Mouse (Mus musculus) intestine, postnatal 0 days (tissue): Measurements from ENCODE around the gene Tmem178. TPM values are rescaled to one million over a fixed set of nuclear protein-coding genes. Genes with fewer than 3 reads are reported as not detected.

Experiments
- ATAC-seq: fragments of 200-750 bp; cut with Nextera tagmentation; 2 replicates; pipeline ENCODE4 v1.8.0; 2017; ENCODE audit warnings: mild to moderate bottlenecking, moderate TSS enrichment, moderate library complexity
- H3K27ac ChIP-seq: fragments of 300-500 bp; sonication (generic); 2 replicates; pipeline ENCODE4 v1.5.1; 2014; ENCODE audit warnings: mild to moderate bottlenecking, low read depth, low read length, moderate library complexity
- H3K27me3 ChIP-seq: fragments of 300-500 bp; sonication (generic); replicated peaks from 2 replicates; pipeline ENCODE4 v1.6.1; 2014; ENCODE audit warnings: low read length, mixed read lengths; ENCODE audit not compliant: control insufficient read depth, insufficient read depth
- H3K36me3 ChIP-seq: fragments of 300-500 bp; sonication (generic); 2 replicates; pipeline ENCODE4 v1.6.1; 2014; ENCODE audit warnings: mild to moderate bottlenecking, moderate library complexity; ENCODE audit not compliant: control insufficient read depth, insufficient read depth
- H3K4me1 ChIP-seq: fragments of 300-500 bp; sonication (generic); replicated peaks from 2 replicates; pipeline ENCODE4 v1.6.1; 2014; ENCODE audit warnings: antibody characterized with exemption, low read length, mixed read lengths; ENCODE audit not compliant: control insufficient read depth, insufficient read depth
- H3K4me2 ChIP-seq: fragments of 300-500 bp; sonication (generic); replicated peaks from 2 replicates; pipeline ENCODE4 v1.6.1; 2014; ENCODE audit warnings: low read depth, mild to moderate bottlenecking, moderate library complexity
- H3K4me3 ChIP-seq: fragments of 300-500 bp; sonication (generic); 2 replicates; pipeline ENCODE4 v1.5.1; 2014; ENCODE audit warnings: low read depth, low read length
- H3K9ac ChIP-seq: fragments of 300-500 bp; sonication (generic); 2 replicates; pipeline ENCODE4 v1.6.1; 2014; ENCODE audit warnings: mild to moderate bottlenecking, low read depth, low read length
- H3K9me3 ChIP-seq: fragments of 300-500 bp; sonication (generic); 2 replicates; pipeline ENCODE4 v1.6.1; 2016; ENCODE audit warnings: mixed run types; ENCODE audit not compliant: control insufficient read depth
- CTCF ChIP-seq: sonication (generic); IDR thresholded peaks from 2 replicates; pipeline ENCODE4 v1.5.1; 2016; ENCODE audit warnings: low read depth, mild to moderate bottlenecking, control low read depth, antibody characterized with exemption, moderate library complexity
- WGBS: fragments of 180-500 bp; shearing (Covaris S2); extraction: QIAGEN DNeasy Blood & Tissue Kit; methylation state at CpG from one replicate; pipeline ENCODE4 v1.1.7; 2014; 5-methylcytosine and 5-hydroxymethylcytosine counted together
- polyA plus RNA-seq: library from polyadenylated mRNA; unstranded; fragments of >200 nt; fragmentation: Nextera tagmentation; extraction: Ambion mirVana; gene quantifications from 2 replicates; pipeline ENCODE4 v1.2.1, GENCODE M21; 2015

The Tmem178 gene
- polyA plus RNA-seq, 1 experiment from 2014 or later, result 3.6 TPM

DNA sequence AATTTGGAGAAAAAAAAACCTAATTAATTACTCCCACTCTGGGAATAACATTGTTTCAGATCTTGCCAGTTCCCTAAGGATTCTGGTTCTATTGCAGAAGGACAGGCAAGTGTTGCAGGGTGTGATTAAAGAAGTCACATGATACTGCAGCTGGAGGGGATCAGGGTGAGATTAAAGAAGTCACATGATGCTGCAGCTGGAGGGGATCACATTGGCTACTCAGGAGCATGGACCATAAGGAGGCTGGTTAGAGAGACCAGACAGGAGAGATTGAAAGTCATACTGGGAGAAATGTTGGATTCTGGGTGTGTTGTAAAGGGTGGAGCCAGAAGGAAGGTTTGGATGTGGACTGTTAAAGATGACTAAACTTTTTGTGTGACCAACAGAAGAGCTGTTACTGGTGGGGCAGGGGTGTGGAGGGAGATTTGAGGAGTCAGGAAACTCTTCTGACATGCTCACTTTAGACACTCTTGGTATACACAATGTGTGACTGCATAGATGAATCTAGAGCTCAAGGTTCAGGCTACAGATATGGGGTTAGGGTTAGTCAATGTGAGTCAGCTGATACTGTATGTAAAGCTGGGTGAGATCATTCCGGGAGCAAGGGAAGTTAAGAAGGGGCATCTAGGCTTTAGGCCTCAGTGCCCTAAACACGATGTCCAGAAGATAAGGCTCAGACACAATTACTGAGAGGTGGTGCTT is 94.4 kb downstream of the Tmem178 start:
- Histone ChIP-seq H3K27me3 (no peaks in the 10 kb centered on the region), H3K36me3 (peaks cover 46% of the 10 kb centered on the region), H3K9me3 (no peaks in the 10 kb centered on the region), H3K4me1 (no peaks in the 10 kb centered on the region), H3K9ac (no peak overlapping the region), H3K4me3 (no peak overlapping the region), H3K27ac (no peak overlapping the region), H3K4me2 (no peak overlapping the region)
- 67% methylated on average over 2 of the region's 2 CpGs for WGBS
- no peak for TF ChIP-seq CTCF
- ATAC-seq, result peak; percentile 43; the same call in 1 of the 2 replicates

DNA sequence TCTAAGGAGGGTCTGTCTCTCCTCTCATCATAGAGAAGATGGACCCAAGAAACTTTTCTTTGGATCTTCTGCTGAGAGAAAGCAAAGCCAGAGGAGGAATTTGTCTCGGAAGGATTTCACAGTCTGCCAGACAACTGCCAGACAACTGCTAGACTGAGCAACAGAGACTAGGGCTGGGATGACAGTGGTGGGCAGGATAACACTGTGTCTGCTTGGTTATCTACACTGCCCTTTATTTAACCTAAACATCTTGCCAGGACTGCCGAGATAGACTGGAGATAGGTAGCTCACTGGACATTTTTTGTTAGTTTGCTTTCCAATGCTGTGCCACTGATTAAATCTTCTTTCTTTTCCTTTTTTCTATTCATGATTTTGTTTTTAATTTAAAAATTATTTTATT is 97.2 kb downstream of the Tmem178 start:
- Histone ChIP-seq H3K4me3 (no peak overlapping the region), H3K27ac (no peak overlapping the region), H3K36me3 (peaks cover 48% of the 10 kb centered on the region), H3K9ac (no peak overlapping the region), H3K4me2 (no peak overlapping the region), H3K4me1 (no peaks in the 10 kb centered on the region), H3K27me3 (no peaks in the 10 kb centered on the region), H3K9me3 (no peaks in the 10 kb centered on the region)
- TF ChIP-seq CTCF, result no peak
- WGBS, result 74% methylated on average over 2 of the region's 2 CpGs
- ATAC-seq, result no peak

DNA sequence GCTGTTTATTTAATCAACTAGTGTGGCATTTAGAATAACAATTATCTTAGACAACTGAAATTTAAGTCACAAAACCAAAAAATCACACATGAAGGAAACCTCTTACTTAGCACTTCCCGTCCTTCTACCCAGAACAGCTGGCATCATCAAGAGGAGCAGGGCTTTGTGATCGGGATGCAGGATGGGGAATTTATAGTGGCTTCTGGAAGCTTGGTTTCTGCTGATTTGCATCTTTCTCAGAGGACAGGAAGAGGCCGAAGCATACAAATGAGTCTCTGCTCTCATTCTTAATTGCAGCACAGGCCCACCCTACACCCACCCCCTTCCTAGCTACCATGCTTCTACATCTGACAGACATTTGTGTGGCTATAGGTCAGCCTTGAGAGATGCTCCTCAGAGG is 99.9 kb downstream of the Tmem178 start:
- 86% methylated on average over 3 of the region's 3 CpGs for WGBS
- H3K4me1 ChIP-seq, result no peaks in the 10 kb centered on the region
- H3K36me3 ChIP-seq, result peaks cover 40% of the 10 kb centered on the region
- no peak overlapping the region for H3K4me2 ChIP-seq
- no peak overlapping the region for H3K4me3 ChIP-seq
- H3K9me3 ChIP-seq, result no peaks in the 10 kb centered on the region
- no peak overlapping the region for H3K9ac ChIP-seq
- ATAC-seq, result no peak
- H3K27me3 ChIP-seq, result no peaks in the 10 kb centered on the region
- no peak for TF ChIP-seq CTCF
- no peak overlapping the region for H3K27ac ChIP-seq

DNA sequence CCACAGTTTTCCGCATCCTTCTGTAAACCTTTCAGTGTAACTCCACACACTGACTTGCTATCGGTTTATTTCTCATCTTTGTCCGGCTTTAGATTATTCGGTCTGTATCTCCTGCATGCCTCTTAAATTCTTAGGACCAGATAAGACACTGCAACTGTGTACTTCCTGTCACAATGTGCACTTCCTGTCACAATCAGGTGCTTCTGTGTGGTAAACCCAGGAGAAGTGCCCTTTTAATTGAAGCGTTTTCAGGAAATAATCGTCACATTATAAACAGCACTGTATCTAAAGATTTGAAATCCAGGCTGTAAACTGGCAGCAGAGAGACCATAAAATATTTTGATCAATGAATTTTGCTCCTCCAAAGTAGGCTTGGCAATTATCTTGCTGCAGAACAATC is 100.7 kb downstream of the Tmem178 start:
- Histone ChIP-seq H3K4me1 (no peaks in the 10 kb centered on the region), H3K27me3 (no peaks in the 10 kb centered on the region), H3K27ac (no peak overlapping the region), H3K9me3 (no peaks in the 10 kb centered on the region), H3K36me3 (peaks cover 38% of the 10 kb centered on the region), H3K4me2 (no peak overlapping the region), H3K9ac (no peak overlapping the region), H3K4me3 (no peak overlapping the region)
- 88% methylated on average over 6 of the region's 6 CpGs for WGBS
- no peak for TF ChIP-seq CTCF
- ATAC-seq, result no peak

- WGBS, result 83% methylated on average over 9 of the region's 9 CpGs
- Histone ChIP-seq H3K9ac (no peak overlapping the region), H3K4me3 (no peak overlapping the region), H3K27ac (no peak overlapping the region), H3K36me3 (peaks cover 40% of the 10 kb centered on the region), H3K4me2 (no peak overlapping the region), H3K9me3 (no peaks in the 10 kb centered on the region), H3K27me3 (no peaks in the 10 kb centered on the region), H3K4me1 (no peaks in the 10 kb centered on the region)
- peak; percentile 67 for TF ChIP-seq CTCF
- ATAC-seq, result no peak
Observed at GRCm38 (mm10) chr17:81045525-81046150, 101.2 kb downstream of the Tmem178 start.

GRCm38 (mm10) chr17:81047930-81048564 is 103.6 kb downstream of the Tmem178 start:
- Histone ChIP-seq H3K9ac (no peak overlapping the region), H3K4me2 (no peak overlapping the region), H3K4me3 (no peak overlapping the region), H3K27ac (no peak overlapping the region), H3K27me3 (no peaks in the 10 kb centered on the region), H3K4me1 (no peaks in the 10 kb centered on the region), H3K36me3 (peaks cover 42% of the 10 kb centered on the region), H3K9me3 (no peaks in the 10 kb centered on the region)
- WGBS, result 64% methylated on average over 7 of the region's 7 CpGs
- no peak for ATAC-seq
- no peak for TF ChIP-seq CTCF

Other genes with a start within 250 kb of the Tmem178 start
- gene Map4k3, start 216.1 kb upstream of the Tmem178 start, polyA plus RNA-seq, result 13.5 and 13.8 TPM in 2 replicates
- gene Thumpd2, start 120.5 kb downstream of the Tmem178 start, polyA plus RNA-seq, result 5.0 and 5.6 TPM in 2 replicates